Mouse (Mus musculus) midbrain, embryonic 10.5 days (tissue): ENCODE results near the gene Ifi204. TPM values are rescaled to one million over a fixed set of nuclear protein-coding genes. Genes with fewer than 3 reads are reported as not detected.

Source experiments
- polyA plus RNA-seq: library from polyadenylated mRNA; unstranded; fragments of >200 nt; fragmentation: Nextera tagmentation; extraction: Ambion mirVana; gene quantifications from 2 replicates; pipeline ENCODE4 v1.2.1, GENCODE M21; 2016

Gene Ifi204
- polyA plus RNA-seq, 1 experiment from 2014 or later = 0.59 TPM

Other genes with a start within 250 kb of the Ifi204 start
- not detected in 2 replicates for gene Ifi214, start 231.0 kb downstream of the Ifi204 start, polyA plus RNA-seq
- not detected in 2 replicates for gene Ifi213, start 167.7 kb downstream of the Ifi204 start, polyA plus RNA-seq
- gene Ifi209, start 136.0 kb downstream of the Ifi204 start, polyA plus RNA-seq = not detected in 2 replicates
- not detected in 2 replicates for gene Ifi208, start 93.3 kb downstream of the Ifi204 start, polyA plus RNA-seq
- gene Ifi207, start 25.2 kb downstream of the Ifi204 start, polyA plus RNA-seq = 0.16 and 0.65 TPM in 2 replicates
- 0.11 and 0.17 TPM in 2 replicates for gene Ifi211, start 146.1 kb upstream of the Ifi204 start, polyA plus RNA-seq
- gene Mndal, start 175.5 kb upstream of the Ifi204 start, polyA plus RNA-seq = 0.21 and 0.37 TPM in 2 replicates
- gene Ifi203, start 175.7 kb upstream of the Ifi204 start, polyA plus RNA-seq = 0.11 TPM in 1 of 2 replicates, not detected in the other
- gene Ifi202b, start 215.8 kb upstream of the Ifi204 start, polyA plus RNA-seq = not detected in 2 replicates